Mouse (Mus musculus) limb, embryonic 14.5 days (tissue): ENCODE data around the gene AC129217.1. TPM values are rescaled to one million over a fixed set of nuclear protein-coding genes. Genes with fewer than 3 reads are reported as not detected.
A peak's percentile ranks its signal among the peaks of the same experiment; 100 is the strongest.

Source experiments
- ATAC-seq: fragments of 200-750 bp; cut with Nextera tagmentation; 2 replicates; pipeline ENCODE4 v1.8.0; 2017; ENCODE audit warnings: low read depth, moderate number of reproducible peaks, moderate TSS enrichment; ENCODE audit not compliant: low FRiP score
- DNase-seq: peaks from one replicate; pipeline ENCODE4 v3.0.0-alpha.2; 2015; ENCODE audit warnings: low spot score
- H3K27ac ChIP-seq: fragments of 300-500 bp; sonication (generic); replicated peaks from 2 replicates; pipeline ENCODE4 v1.5.1; 2014; ENCODE audit warnings: low read depth, mild to moderate bottlenecking, low read length, moderate library complexity, mixed read lengths
- H3K27me3 ChIP-seq: fragments of 300-500 bp; sonication (generic); 2 replicates; pipeline ENCODE4 v1.6.1; 2014; ENCODE audit warnings: low read length, mixed read lengths; ENCODE audit not compliant: control insufficient read depth, insufficient read depth
- H3K36me3 ChIP-seq: fragments of 300-500 bp; sonication (generic); 2 replicates; pipeline ENCODE4 v1.6.1; 2014; ENCODE audit warnings: mild to moderate bottlenecking, low read length, moderate library complexity, mixed read lengths; ENCODE audit not compliant: control insufficient read depth, insufficient read depth
- H3K4me1 ChIP-seq: fragments of 300-500 bp; sonication (generic); 2 replicates; pipeline ENCODE4 v1.6.1; 2014; ENCODE audit warnings: antibody characterized with exemption, low read length, mixed read lengths; ENCODE audit not compliant: control insufficient read depth, insufficient read depth
- H3K4me2 ChIP-seq: fragments of 300-500 bp; sonication (generic); replicated peaks from 2 replicates; pipeline ENCODE4 v1.6.1; 2014; ENCODE audit warnings: low read depth, mild to moderate bottlenecking, low read length, moderate library complexity; ENCODE audit not compliant: severe bottlenecking
- H3K4me3 ChIP-seq: fragments of 300-500 bp; sonication (generic); replicated peaks from 2 replicates; pipeline ENCODE4 v1.5.1; 2014; ENCODE audit warnings: low read length
- H3K9ac ChIP-seq: fragments of 300-500 bp; sonication (generic); 2 replicates; pipeline ENCODE4 v1.6.1; 2014; ENCODE audit warnings: mild to moderate bottlenecking, low read depth, low read length, moderate library complexity; ENCODE audit not compliant: severe bottlenecking
- H3K9me3 ChIP-seq: fragments of 300-500 bp; sonication (generic); 2 replicates; pipeline ENCODE4 v1.6.1; 2016; ENCODE audit warnings: low read length; ENCODE audit not compliant: control insufficient read depth
- POLR2A ChIP-seq: fragments of 200-500 bp; IDR thresholded peaks from 2 replicates; pipeline ENCODE4 v1.8.0; 2012; ENCODE audit warnings: inconsistent platforms, mild to moderate bottlenecking, moderate library complexity, borderline replicate concordance; ENCODE audit not compliant: insufficient read depth, insufficient read length; ENCODE audit errors: extremely low read depth
- WGBS: fragments of 180-500 bp; shearing (Covaris S2); extraction: QIAGEN DNeasy Blood & Tissue Kit; methylation state at CpG from one replicate; pipeline ENCODE4 v1.1.7; 2014; 5-methylcytosine and 5-hydroxymethylcytosine counted together
- polyA plus RNA-seq, 2 experiments: library from polyadenylated mRNA; depleted of rRNA in 1 of 2; stranded (reverse) in 1 of 2; unstranded in 1 of 2; fragments of >200 nt; fragmentation: Nextera tagmentation in 1 of 2; extraction: Ambion mirVana in 1 of 2; gene quantifications; 2 replicates each; pipeline versions ENCODE4 v1.2.1 to v1.2.3; 2012 to 2014

AC129217.1 gene
- polyA plus RNA-seq, 2 experiments, result 3.0 TPM; not detected in 1

DNA sequence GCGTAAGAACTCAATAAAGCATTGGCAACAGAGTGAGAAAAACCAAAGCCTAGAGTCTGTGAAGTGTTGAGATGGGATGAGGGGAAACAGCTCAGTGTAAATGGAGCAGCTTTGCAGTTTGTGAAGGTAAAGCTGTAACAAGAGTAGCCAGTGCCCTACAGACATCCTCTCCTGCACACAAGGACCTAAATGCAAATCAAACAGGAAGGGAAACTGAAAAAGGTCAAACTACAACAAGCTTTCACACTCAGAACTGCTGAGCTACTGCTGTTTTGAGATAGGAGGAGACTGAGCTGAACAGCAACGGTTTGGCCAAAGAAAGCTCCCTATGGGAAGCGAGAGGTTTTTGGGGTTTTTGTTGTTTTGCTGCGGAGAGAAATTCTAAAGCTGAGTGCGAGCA is 22.8 kb upstream of the AC129217.1 start:
- DNase-seq (no peak), ATAC-seq (no peak)
- peaks cover 68% of the 10 kb centered on the region for H3K36me3 ChIP-seq
- H3K9me3 ChIP-seq, result no peaks in the 10 kb centered on the region
- H3K4me3 ChIP-seq, result no peak overlapping the region
- 95% methylated on average over 5 of the region's 5 CpGs for WGBS
- no peaks in the 10 kb centered on the region for H3K27me3 ChIP-seq
- H3K9ac ChIP-seq, result no peak overlapping the region
- no peak overlapping the region for H3K4me2 ChIP-seq
- H3K4me1 ChIP-seq, result peaks cover 6% of the 10 kb centered on the region
- no peak overlapping the region for H3K27ac ChIP-seq
- no peak for TF ChIP-seq POLR2A

DNA sequence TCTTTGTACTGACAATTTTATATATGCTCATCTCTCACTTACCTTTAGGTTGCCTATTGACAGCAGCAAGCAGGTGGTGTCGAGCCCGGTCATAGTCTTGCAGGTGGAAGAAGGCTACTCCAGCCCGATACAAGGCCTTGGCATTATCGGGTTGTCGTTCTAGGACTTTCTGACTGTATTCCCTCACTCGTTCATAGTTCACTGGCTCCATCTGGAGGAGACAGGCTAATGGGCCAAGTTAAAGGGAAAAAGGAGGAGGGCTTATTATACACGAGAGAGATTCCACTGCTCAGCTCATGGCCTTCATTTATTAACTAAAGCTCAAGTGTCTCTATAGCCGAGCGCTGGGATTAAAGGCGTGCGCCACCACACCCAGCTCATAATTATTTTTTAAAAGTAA is 13.8 kb upstream of the AC129217.1 start:
- Histone ChIP-seq H3K27ac (no peak overlapping the region), H3K4me2 (no peak overlapping the region), H3K27me3 (no peaks in the 10 kb centered on the region), H3K9ac (no peak overlapping the region), H3K36me3 (peaks cover 54% of the 10 kb centered on the region), H3K4me3 (no peak overlapping the region), H3K9me3 (no peaks in the 10 kb centered on the region), H3K4me1 (peaks cover 22% of the 10 kb centered on the region)
- TF ChIP-seq POLR2A, result no peak
- WGBS, result 80% methylated on average over 11 of the region's 11 CpGs
- DNase-seq, result no peak
- no peak for ATAC-seq

DNA sequence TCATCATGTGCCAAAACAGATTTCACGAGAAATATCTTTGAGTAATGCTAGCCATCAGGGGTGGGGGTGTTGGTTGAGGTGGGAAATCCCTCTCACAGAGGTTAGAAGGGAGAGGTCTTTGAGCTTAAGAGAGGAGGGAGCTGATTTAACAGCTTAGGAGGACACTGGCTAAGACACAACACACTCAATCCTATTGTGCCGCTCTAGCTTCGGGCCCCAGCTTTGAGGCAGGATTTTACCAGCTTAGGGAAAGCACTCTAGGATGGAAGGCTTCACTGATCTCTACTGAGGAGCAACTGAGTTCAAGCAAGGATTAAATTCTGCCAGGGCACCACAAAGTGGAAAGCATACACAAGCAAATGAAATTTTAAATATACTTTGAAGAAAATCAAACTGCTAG is 12.6 kb upstream of the AC129217.1 start:
- H3K9ac ChIP-seq, result 0 out of 2 replicates have a peak overlapping the region, but pooled peaks have one; percentile 31
- no peaks in the 10 kb centered on the region for H3K27me3 ChIP-seq
- DNase-seq, result no peak
- peaks cover 45% of the 10 kb centered on the region for H3K36me3 ChIP-seq
- TF ChIP-seq POLR2A, result no peak
- H3K4me2 ChIP-seq, result peak overlapping the region; percentile 87
- peak overlapping the region; percentile 10; the same call in 1 of the 2 replicates for H3K4me3 ChIP-seq
- H3K9me3 ChIP-seq, result no peaks in the 10 kb centered on the region
- whole genome bisulfite sequencing, result 89% methylated on average over 3 of the region's 3 CpGs
- H3K4me1 ChIP-seq, result peaks cover 25% of the 10 kb centered on the region
- ATAC-seq, result no peak
- no peak overlapping the region for H3K27ac ChIP-seq

DNA sequence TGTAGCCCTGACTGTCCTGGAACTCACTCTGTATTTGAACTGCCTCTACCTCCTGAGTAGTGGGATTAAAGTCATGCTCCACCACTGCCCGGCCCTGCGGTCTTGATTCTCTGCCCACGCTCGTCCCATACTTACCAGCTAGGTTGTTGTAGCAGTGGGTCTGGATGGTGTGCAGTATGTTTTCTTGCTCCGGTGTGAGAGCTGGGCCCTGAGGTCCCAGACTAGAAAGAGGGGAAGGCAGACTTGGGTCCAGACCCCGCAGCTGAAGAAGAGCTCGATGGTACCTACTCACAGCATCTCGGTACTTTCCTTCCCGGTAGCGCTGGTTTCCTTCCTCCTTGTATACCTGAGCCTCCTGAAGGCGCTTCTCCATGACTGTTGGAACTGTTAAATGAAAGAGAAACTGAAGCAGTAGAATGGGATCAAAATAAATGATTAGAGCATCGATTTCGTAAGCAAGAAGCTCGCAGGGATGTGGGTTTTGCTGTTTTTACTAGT is 11.2 kb upstream of the AC129217.1 start:
- H3K27ac ChIP-seq, result peak overlapping the region; percentile 92
- ATAC-seq (no peak), DNase-seq (no peak)
- H3K4me1 ChIP-seq, result peaks cover 37% of the 10 kb centered on the region
- WGBS, result 26% methylated on average over 14 of the region's 14 CpGs
- H3K4me2 ChIP-seq, result peak overlapping the region; percentile 87
- H3K36me3 ChIP-seq, result peaks cover 38% of the 10 kb centered on the region
- no peaks in the 10 kb centered on the region for H3K9me3 ChIP-seq
- peak overlapping the region; percentile 65 for H3K9ac ChIP-seq
- no peaks in the 10 kb centered on the region for H3K27me3 ChIP-seq
- no peak for TF ChIP-seq POLR2A
- peak overlapping the region; percentile 100 for H3K4me3 ChIP-seq

DNA sequence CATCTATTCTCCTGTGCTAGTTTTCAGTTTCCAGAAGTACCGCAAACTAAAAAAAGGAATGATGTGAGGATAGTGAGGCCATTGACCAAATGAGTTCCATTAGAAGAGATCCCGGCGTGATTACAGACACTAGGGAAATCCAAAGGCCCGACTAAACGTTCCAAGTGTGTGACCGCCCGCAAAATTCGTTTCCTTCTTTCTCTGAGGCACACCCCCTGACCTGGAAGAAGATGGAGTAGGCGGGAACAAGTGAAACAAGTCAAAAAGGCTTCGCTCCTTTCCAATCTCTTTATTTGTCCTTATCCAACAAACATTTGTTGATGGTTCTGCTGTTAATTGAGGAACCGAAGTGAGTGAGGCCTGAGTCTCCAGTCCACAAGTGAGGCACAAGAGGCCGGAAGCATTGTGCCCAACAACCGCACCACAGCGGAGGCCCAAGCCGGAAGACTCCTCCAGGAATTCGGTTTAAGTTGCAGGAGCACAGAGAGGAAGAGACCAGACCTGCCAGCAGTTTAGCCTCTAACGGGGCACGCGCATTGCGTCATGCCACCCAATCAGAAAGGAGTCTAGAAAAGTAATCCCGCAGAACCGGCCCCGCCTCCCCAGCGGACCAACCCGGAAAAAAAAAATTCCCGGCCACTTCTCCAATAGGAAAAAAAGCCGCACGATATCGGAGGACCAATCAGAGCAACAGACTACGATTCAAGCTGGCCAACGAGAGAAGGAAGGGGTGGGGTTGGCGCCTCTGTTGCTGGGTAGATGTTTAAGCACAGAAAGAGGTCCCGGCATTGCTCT is 10.6 kb upstream of the AC129217.1 start, which contains the start of gene Ttc9c:
TSS of gene Ttc9c (minus strand) at position 533 of the 795 bp plus-strand sequence.
- peak; percentile 97; the same call in 1 of the 2 replicates for TF ChIP-seq POLR2A
- H3K36me3 ChIP-seq, result peaks cover 39% of the 10 kb centered on the region
- 1% methylated on average over 33 of the region's 33 CpGs for WGBS

More for the DNA sequence above, 10.6 kb upstream of the AC129217.1 start, which contains the start of gene Ttc9c:
- H3K9ac ChIP-seq, result peak within 1 kb of the TSS; percentile 94
- ATAC-seq (peak; percentile 91), DNase-seq (peak; percentile 100)
- H3K4me1 ChIP-seq, result peaks cover 38% of the 10 kb centered on the region
- peak within 1 kb of the TSS; percentile 87 for H3K4me2 ChIP-seq
- H3K4me3 ChIP-seq, result peak within 1 kb of the TSS; percentile 100
- H3K9me3 ChIP-seq, result no peaks in the 10 kb centered on the region
- no peaks in the 10 kb centered on the region for H3K27me3 ChIP-seq
- peak within 1 kb of the TSS; percentile 96 for H3K27ac ChIP-seq
